Mouse (Mus musculus): ENCODE measurements around the gene Fzr1. TPM values are rescaled to one million over a fixed set of nuclear protein-coding genes. Genes with fewer than 3 reads are reported as not detected.

The Fzr1 gene
- polyA plus RNA-seq, 1 experiment = 62.5 TPM

- TF ChIP-seq GATA1 (IDR thresholded peaks at IDR 0.05; ENCODE audit: low read length) (no peak), TAL1 (IDR thresholded peaks at IDR 0.05; ENCODE audit: low read length) (no peak)
- Histone ChIP-seq H3K4me3 (replicated peaks) (no peak overlapping the region), H3K9me3 (ENCODE audit: control insufficient read depth, low read length) (no peaks in the 10 kb centered on the region), H3K4me1 (ENCODE audit: control insufficient read depth) (peaks cover 57% of the 10 kb centered on the region), H3K27me3 (ENCODE audit: control insufficient read depth) (no peaks in the 10 kb centered on the region; the same call in 1 of the 2 replicates), H3K36me3 (ENCODE audit: control insufficient read depth) (peaks cover 77% of the 10 kb centered on the region)
Measured at GRCm38 (mm10) chr10:81325176-81325575, 53.1 kb downstream of the Fzr1 start.

GRCm38 (mm10) chr10:81323791-81324530 lies 54.4 kb downstream of the Fzr1 start:
- Histone ChIP-seq H3K36me3 (ENCODE audit: control insufficient read depth) (peaks cover 72% of the 10 kb centered on the region), H3K4me3 (replicated peaks) (no peak overlapping the region), H3K27me3 (ENCODE audit: control insufficient read depth) (no peaks in the 10 kb centered on the region), H3K4me1 (ENCODE audit: control insufficient read depth) (peaks cover 62% of the 10 kb centered on the region), H3K9me3 (ENCODE audit: control insufficient read depth, low read length) (no peaks in the 10 kb centered on the region)
- no peak for TF ChIP-seq GATA1 (IDR thresholded peaks at IDR 0.05; ENCODE audit: low read length)
- TF ChIP-seq TAL1 (IDR thresholded peaks at IDR 0.05; ENCODE audit: low read length) = no peak

GRCm38 (mm10) chr10:81323141-81323775 lies 55.1 kb downstream of the Fzr1 start:
- H3K36me3 ChIP-seq (ENCODE audit: control insufficient read depth) = peaks cover 72% of the 10 kb centered on the region
- TF ChIP-seq GATA1 (IDR thresholded peaks at IDR 0.05; ENCODE audit: low read length) = no peak
- TF ChIP-seq TAL1 (IDR thresholded peaks at IDR 0.05; ENCODE audit: low read length) = no peak
- peaks cover 62% of the 10 kb centered on the region for H3K4me1 ChIP-seq (ENCODE audit: control insufficient read depth)

DNA sequence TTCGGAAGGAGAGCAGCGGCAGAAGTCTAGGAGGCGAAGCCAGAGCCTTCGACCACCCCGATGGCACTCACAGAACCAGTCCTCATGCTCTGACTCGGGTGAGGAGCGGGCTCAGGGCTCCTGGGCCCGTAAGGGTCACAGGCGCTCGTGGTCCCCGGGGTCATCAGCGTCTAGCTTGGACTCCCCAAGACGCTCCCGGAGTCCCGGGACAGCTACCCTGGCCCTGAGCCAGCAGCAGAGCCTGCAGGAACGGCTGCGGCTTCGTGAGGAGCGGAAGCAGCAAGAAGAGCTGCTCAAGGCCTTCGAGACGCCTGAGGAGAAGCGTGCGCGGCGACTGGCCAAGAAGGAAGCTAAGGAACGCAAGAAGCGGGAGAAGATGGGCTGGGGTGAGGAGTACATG lies 55.9 kb downstream of the Fzr1 start:
- TF ChIP-seq GATA1 (IDR thresholded peaks at IDR 0.05; ENCODE audit: low read length) = no peak
- no peak for TF ChIP-seq TAL1 (IDR thresholded peaks at IDR 0.05; ENCODE audit: low read length)
- Histone ChIP-seq H3K4me1 (ENCODE audit: control insufficient read depth) (peaks cover 63% of the 10 kb centered on the region), H3K36me3 (ENCODE audit: control insufficient read depth) (peaks cover 73% of the 10 kb centered on the region), H3K27me3 (ENCODE audit: control insufficient read depth) (no peaks in the 10 kb centered on the region), H3K4me3 (replicated peaks) (peak overlapping the region; percentile 86), H3K9me3 (ENCODE audit: control insufficient read depth, low read length) (no peaks in the 10 kb centered on the region)

More at GRCm38 (mm10) chr10:81323141-81323775, 55.1 kb downstream of the Fzr1 start:
- Histone ChIP-seq H3K27me3 (ENCODE audit: control insufficient read depth) (no peaks in the 10 kb centered on the region), H3K4me3 (replicated peaks) (peak overlapping the region; percentile 86), H3K9me3 (ENCODE audit: control insufficient read depth, low read length) (no peaks in the 10 kb centered on the region)

GRCm38 (mm10) chr10:81321436-81321835 lies 56.9 kb downstream of the Fzr1 start:
- Histone ChIP-seq H3K9me3 (ENCODE audit: control insufficient read depth, low read length) (no peaks in the 10 kb centered on the region), H3K27me3 (ENCODE audit: control insufficient read depth) (no peaks in the 10 kb centered on the region), H3K4me1 (ENCODE audit: control insufficient read depth) (peaks cover 67% of the 10 kb centered on the region), H3K36me3 (ENCODE audit: control insufficient read depth) (peaks cover 68% of the 10 kb centered on the region), H3K4me3 (replicated peaks) (peak overlapping the region; percentile 86)
- TF ChIP-seq TAL1 (IDR thresholded peaks at IDR 0.05; ENCODE audit: low read length) = no peak
- no peak for TF ChIP-seq GATA1 (IDR thresholded peaks at IDR 0.05; ENCODE audit: low read length)

DNA sequence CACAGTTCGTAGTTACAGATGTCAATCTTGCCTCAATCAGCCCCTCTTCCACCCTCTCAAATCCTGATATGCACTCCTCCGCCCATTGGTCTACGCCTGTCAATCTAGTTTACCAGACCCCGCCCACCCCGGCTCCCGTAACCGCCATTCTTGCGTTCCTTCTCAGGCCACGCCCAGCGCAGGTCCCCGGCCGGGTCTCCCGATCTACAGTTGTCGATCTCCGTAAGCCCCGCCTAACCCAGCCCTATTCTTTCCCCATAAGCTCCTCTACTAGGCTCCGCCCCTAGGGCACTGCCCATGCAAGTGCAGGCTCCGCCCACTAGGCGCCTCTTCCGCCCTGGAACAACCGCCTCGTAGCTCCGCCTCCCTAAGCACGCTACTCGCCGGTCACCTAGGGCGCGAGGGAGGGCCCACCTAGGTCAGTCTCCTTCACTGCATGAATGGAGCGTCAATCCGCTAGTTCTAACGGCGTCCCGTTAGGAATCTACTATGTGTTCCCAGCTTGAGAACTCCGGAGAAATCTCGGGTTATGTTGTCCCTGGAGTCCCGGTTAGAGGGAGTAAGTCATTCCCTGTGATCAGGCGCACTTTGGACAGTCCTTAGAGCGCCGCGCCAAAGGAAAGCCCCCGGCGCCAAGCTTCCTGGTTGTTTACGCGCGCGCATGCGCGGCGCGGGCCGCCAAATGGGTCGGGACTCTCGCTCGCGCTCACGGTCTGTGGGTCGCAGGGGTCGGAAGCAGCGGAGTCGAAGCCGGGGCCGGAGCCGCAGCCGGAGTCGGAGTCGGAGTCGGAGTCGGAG lies 57.6 kb downstream of the Fzr1 start, which contains the start of gene Cactin:
TSS of gene Cactin (plus strand) at position 554 of the 798 bp plus-strand sequence.
- Histone ChIP-seq H3K36me3 (ENCODE audit: control insufficient read depth) (peaks cover 68% of the 10 kb centered on the region), H3K27me3 (ENCODE audit: control insufficient read depth) (no peaks in the 10 kb centered on the region), H3K4me1 (ENCODE audit: control insufficient read depth) (peaks cover 74% of the 10 kb centered on the region), H3K9me3 (ENCODE audit: control insufficient read depth, low read length) (no peaks in the 10 kb centered on the region), H3K4me3 (replicated peaks) (peak within 1 kb of the TSS; percentile 86)
- TF ChIP-seq GATA1 (IDR thresholded peaks at IDR 0.05; ENCODE audit: low read length) (peak; percentile 43), TAL1 (IDR thresholded peaks at IDR 0.05; ENCODE audit: low read length) (no peak)

DNA sequence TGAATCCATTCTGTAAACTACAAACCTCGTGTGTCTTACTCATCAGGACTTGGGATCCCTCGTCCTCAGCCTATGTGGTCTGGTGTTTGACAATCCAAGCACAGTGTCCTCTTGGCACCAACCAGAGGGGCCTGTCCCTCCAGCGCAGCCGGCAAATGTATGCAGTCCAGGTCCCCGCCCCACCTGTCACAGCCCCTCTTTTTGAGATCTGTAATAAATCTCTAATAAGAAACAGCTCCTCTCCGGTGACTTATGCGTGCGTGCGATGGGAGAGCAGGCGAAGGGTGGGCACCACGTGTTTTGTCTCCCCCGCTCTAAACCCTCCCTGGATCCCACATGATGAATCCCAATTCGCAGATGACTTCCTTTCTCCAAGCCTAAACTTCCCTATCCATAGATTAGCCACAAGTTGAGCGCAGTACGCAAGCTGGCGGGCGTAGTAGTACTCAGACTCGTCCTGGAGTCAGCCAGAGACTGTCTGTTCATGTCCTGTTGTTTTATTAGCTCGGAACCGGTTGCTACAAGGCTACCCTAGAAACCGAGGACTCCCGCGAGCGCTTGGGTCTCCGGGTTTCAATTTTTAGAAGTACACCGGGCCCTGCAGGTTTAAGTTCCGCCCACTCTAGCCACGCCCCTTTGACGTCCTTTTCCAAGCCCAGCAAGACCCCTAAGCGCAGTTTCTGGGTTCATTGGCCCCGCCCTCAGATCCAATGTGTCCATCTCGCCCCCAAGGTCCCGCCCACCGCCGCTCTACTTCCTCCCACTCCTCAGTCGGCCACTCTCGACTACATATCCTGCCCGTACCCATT lies 58.4 kb downstream of the Fzr1 start:
- Histone ChIP-seq H3K36me3 (ENCODE audit: control insufficient read depth) (peaks cover 68% of the 10 kb centered on the region), H3K4me1 (ENCODE audit: control insufficient read depth) (peaks cover 74% of the 10 kb centered on the region), H3K27me3 (ENCODE audit: control insufficient read depth) (no peaks in the 10 kb centered on the region), H3K9me3 (ENCODE audit: control insufficient read depth, low read length) (no peaks in the 10 kb centered on the region), H3K4me3 (replicated peaks) (peak overlapping the region; percentile 86)
- TF ChIP-seq TAL1 (IDR thresholded peaks at IDR 0.05; ENCODE audit: low read length) (no peak), GATA1 (IDR thresholded peaks at IDR 0.05; ENCODE audit: low read length) (no peak)

DNA sequence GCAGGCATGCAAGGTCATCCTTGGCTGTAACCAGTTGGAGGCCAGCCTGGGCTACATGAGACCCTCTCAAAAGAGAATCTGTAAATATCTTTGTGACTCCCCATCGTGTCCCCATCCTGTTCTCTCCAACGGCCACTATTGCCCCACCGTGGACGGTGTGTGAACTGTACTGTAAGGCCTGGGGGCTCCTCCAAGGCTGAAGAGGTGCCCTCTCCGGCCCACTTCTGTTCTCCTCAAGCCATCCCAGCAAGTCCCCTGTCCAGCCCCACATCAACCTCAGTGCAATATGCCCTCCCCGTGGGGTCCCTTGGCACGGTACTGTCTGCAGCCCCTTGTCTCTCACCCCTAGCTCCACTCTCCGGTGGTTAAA lies 59.0 kb downstream of the Fzr1 start:
- no peaks in the 10 kb centered on the region for H3K27me3 ChIP-seq (ENCODE audit: control insufficient read depth)
- H3K36me3 ChIP-seq (ENCODE audit: control insufficient read depth) = peaks cover 68% of the 10 kb centered on the region
- H3K9me3 ChIP-seq (ENCODE audit: control insufficient read depth, low read length) = no peaks in the 10 kb centered on the region
- H3K4me3 ChIP-seq (replicated peaks) = peak overlapping the region; percentile 86
- peaks cover 76% of the 10 kb centered on the region for H3K4me1 ChIP-seq (ENCODE audit: control insufficient read depth)
- TF ChIP-seq TAL1 (IDR thresholded peaks at IDR 0.05; ENCODE audit: low read length) (no peak), GATA1 (IDR thresholded peaks at IDR 0.05; ENCODE audit: low read length) (no peak)
